10 mouse cellular contexts compared by ENCODE assay signal in genomic region chr4:34905396-34905795, GRCm38 (mm10). TPM values are rescaled to one million over a fixed set of nuclear protein-coding genes. Genes with fewer than 3 reads are reported as not detected.
DNase-seq lines count a peak whose midpoint lies in the region; TF ChIP-seq lines count a peak whose summit lies in the region.
"Had no signal": no experiment of that assay in that cellular context is flagged by ENCODE, and none has a peak within 500 bp of the region (broad histone marks: within the 10 kb centered on the region; RNA-seq: fewer than 3 reads in every experiment).

No protein-coding gene starts in this region.

- H3K4me1 ChIP-seq in kidney, adult 2 months (ENCODE audit: control insufficient read depth, insufficient read depth, low read length), result no peaks in the 10 kb centered on the region
- H3K4me1 ChIP-seq in ES-Bruce4 (ENCODE audit: control insufficient read depth, insufficient read depth, low read length), result peaks cover 3% of the 10 kb centered on the region
- 0 out of 2 replicates have a peak, but pooled peaks cover 2% of the 10 kb centered on the region for H3K4me1 ChIP-seq in limb, embryonic 10.5 days
- H3K4me1 ChIP-seq: heart, embryonic 10.5 days had no signal

- TF ChIP-seq EP300 in ES-Bruce4 (IDR thresholded peaks at IDR 0.05; ENCODE audit: insufficient read depth, low read depth, low read length), result 0 out of 2 replicates have a peak, but pooled peaks have one; percentile 31

- H3K27me3 ChIP-seq in kidney, adult 2 months (replicated peaks; ENCODE audit: control insufficient read depth, insufficient read depth, low read length), result no peaks in the 10 kb centered on the region
- H3K27me3 ChIP-seq in ES-Bruce4 (ENCODE audit: control insufficient read depth, insufficient read depth, low read length, poor library complexity, severe bottlenecking), result no peaks in the 10 kb centered on the region
- H3K27me3 ChIP-seq in limb, embryonic 10.5 days (ENCODE audit: low read depth, poor library complexity, severe bottlenecking), result no peaks in the 10 kb centered on the region

- no peaks in the 10 kb centered on the region for H3K36me3 ChIP-seq in kidney, adult 2 months (ENCODE audit: control insufficient read depth, insufficient read depth, low read length)
- no peaks in the 10 kb centered on the region for H3K36me3 ChIP-seq in ES-Bruce4 (ENCODE audit: control insufficient read depth, insufficient read depth, low read length, poor library complexity, severe bottlenecking)
- no peaks in the 10 kb centered on the region for H3K36me3 ChIP-seq in limb, embryonic 10.5 days
- H3K36me3 ChIP-seq: heart, embryonic 10.5 days had no signal

- no peaks in the 10 kb centered on the region for H3K9me3 ChIP-seq in ES-Bruce4 (replicated peaks; ENCODE audit: control insufficient read depth, insufficient read depth, low read length, poor library complexity, severe bottlenecking)
- H3K9me3 ChIP-seq in limb, embryonic 10.5 days (replicated peaks), result no peaks in the 10 kb centered on the region
- H3K9me3 ChIP-seq: heart, embryonic 10.5 days had no signal

- 74% methylated on average over 5 of the region's 5 CpGs for WGBS in kidney, adult 2 months
- WGBS in limb, embryonic 10.5 days, result 61% methylated on average over 5 of the region's 5 CpGs

- no peak overlapping the region for H3K9ac ChIP-seq in ES-Bruce4 (ENCODE audit: low read depth, poor library complexity, severe bottlenecking)

- no peak overlapping the region for H3K27ac ChIP-seq in kidney, adult 2 months (ENCODE audit: insufficient read depth, low read depth, low read length)
- H3K27ac ChIP-seq in ES-Bruce4 (ENCODE audit: insufficient read depth, low read length), result no peak overlapping the region
- H3K27ac ChIP-seq in limb, embryonic 10.5 days, result no peak overlapping the region
- H3K27ac ChIP-seq: heart, embryonic 10.5 days had no signal

- no peak for TF ChIP-seq POLR2A in kidney, adult 2 months (IDR thresholded peaks at IDR 0.05; ENCODE audit: low read depth, low read length)
- no peak for TF ChIP-seq POLR2A in ES-Bruce4 (IDR thresholded peaks at IDR 0.05; ENCODE audit: insufficient read depth, low read length)

- peak; percentile 56 for TF ChIP-seq CTCF in kidney, adult 2 months (conservative IDR thresholded peaks at IDR 0.05; ENCODE audit: insufficient read depth, insufficient read length, low read depth, low read length)
- TF ChIP-seq CTCF in ES-Bruce4 (IDR thresholded peaks at IDR 0.05; ENCODE audit: low read depth, low read length), result peak; percentile 77

- no peak overlapping the region for H3K4me3 ChIP-seq in kidney, adult 2 months (ENCODE audit: insufficient read depth, low read depth, low read length)
- H3K4me3 ChIP-seq in ES-Bruce4 (ENCODE audit: low read depth, low read length), result no peak overlapping the region
- no peak overlapping the region for H3K4me3 ChIP-seq in limb, embryonic 10.5 days
- H3K4me3 ChIP-seq: heart, embryonic 10.5 days had no signal

- peak; percentile 15 for DNase-seq in kidney, adult 2 months
- no peak for DNase-seq in kidney, postnatal 14 days
- peak; percentile 69 for DNase-seq in 416B (ENCODE audit: low read depth)
- DNase-seq in induced T-regulatory cell, adult 2 months (ENCODE audit: low read depth), result peak; percentile 65
- no peak for DNase-seq in limb, embryonic 10.5 days (ENCODE audit: low spot score)
- DNase-seq in Muller cell, postnatal 12 days (ENCODE audit: inconsistent ontology term), result no peak
- DNase-seq in left cerebral cortex, adult 8-10 months (ENCODE audit: low spot score in 2 of 2), result no peak

RNA-seq across cellular contexts. Expression of gene Cga, which starts 11.8 kb away (rescaled TPM):
- polyA plus RNA-seq in kidney, adult 2 months (2012; rRNA removed), result not detected in 2 replicates
- polyA plus RNA-seq in ES-Bruce4 (2011; ENCODE audit: insufficient read depth, insufficient read length, low read depth, missing spikeins), result not detected in 2 replicates
- polyA plus RNA-seq in limb, embryonic 10.5 days (2016; fragmentation: Nextera tagmentation; extraction: Ambion mirVana), result not detected in 2 replicates
- under 1 TPM in 1 of 4 experiments, not detected in 3; 0.57 TPM for total RNA-seq in left cerebral cortex, adult 8-10 months (2022)
- polyA plus RNA-seq: heart, embryonic 10.5 days; limb, embryonic 11.5 days had no signal

RNA-seq across cellular contexts. Expression of gene Zfp292, which starts 22.6 kb away (rescaled TPM):
- polyA plus RNA-seq in kidney, adult 2 months (2012; rRNA removed), result 1.5 and 1.9 TPM in 2 replicates
- polyA plus RNA-seq in ES-Bruce4 (2011; ENCODE audit: insufficient read depth, insufficient read length, low read depth, missing spikeins), result 32.7 and 36.9 TPM in 2 replicates
- 20.5 and 25.3 TPM in 2 replicates for polyA plus RNA-seq in limb, embryonic 10.5 days (2016; fragmentation: Nextera tagmentation; extraction: Ambion mirVana)
- 10 to 100 TPM; 26.2 to 32.3 (median 29.4) TPM for total RNA-seq in left cerebral cortex, adult 8-10 months (2022)

Comparison
In these comparisons a context has a peak if more than half of its experiments do, and no peak if none do; other contexts are left out.
1. DNase-seq: peak in kidney, adult 2 months (single experiment), 416B (single experiment) and induced T-regulatory cell, adult 2 months (single experiment); none in kidney, postnatal 14 days (single experiment), limb, embryonic 10.5 days (single experiment), Muller cell, postnatal 12 days (single experiment) and left cerebral cortex, adult 8-10 months (0 of 2).